Mouse (Mus musculus) kidney, postnatal 36 days (tissue): ENCODE measurements at regions not wholly inside any gene's neighbourhood (a gene's known extent, or its start where the extent isn't known, plus 50 kb on each side); places are given as distances from the start of the nearest gene placed in this dataset.
A peak's percentile ranks its signal among the peaks of the same experiment; 100 is the strongest.
"Not testable (repeated sequence)": the region's sequence is repeated elsewhere in the genome, so short reads cannot be mapped to it uniquely, and the experiment has no call there.

Experiments
- DNase-seq, 2 experiments: peaks; one replicate each; pipeline ENCODE4 v3.0.0; 2021 to 2022; ENCODE audit warnings: mixed read lengths in 2 of 2

DNA sequence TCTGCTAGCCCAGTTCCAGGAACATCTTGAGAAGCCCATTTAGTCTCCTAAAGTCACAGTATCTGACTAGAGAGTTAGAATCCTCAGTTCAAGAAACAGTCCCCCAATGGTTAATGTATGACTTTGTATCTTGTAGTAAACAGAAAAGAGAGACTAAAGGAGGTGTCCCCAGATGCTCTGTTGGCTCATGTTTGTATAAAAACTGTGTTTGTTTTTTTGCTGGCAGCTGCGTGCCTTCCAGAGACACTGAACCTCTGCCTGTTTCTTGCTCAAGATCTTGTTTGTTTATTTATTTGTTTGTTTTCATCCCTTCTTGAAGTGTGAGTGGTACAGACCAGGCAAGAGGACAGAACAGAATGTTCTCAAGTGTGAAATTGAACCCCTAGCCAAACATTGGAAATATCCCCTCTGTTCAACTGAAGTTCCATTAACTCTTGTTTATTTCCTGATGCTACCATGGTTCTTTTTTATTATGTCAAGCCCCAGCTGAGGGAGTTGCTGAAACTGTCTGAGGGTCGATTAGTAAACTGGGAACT is 451.3 kb upstream of the Ube2e3 start:
- no peak for DNase-seq

GRCm38 (mm10) chr2:78412985-78413384 is 454.9 kb upstream of the Ube2e3 start:
- DNase-seq: no peak

DNA sequence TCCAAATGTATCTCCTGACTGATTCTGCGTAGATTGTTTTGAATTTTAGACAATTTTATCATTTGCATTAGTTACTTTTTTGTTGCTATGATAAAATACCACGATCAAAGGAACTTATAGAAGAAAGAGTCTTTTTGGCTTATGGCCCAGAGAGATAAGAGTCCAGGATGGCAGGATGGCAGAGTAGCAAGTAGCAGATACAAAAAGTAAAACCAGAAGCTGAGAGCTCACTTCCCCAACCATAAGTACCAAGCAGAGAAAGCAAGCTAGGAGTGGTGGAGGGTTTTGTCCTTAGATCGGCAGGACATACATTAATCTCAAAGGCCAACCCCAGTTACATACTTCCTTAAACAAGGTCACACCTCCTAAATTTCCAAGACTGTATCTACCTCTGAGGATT is 457.7 kb upstream of the Cwc22 start:
- no peak for DNase-seq

DNA sequence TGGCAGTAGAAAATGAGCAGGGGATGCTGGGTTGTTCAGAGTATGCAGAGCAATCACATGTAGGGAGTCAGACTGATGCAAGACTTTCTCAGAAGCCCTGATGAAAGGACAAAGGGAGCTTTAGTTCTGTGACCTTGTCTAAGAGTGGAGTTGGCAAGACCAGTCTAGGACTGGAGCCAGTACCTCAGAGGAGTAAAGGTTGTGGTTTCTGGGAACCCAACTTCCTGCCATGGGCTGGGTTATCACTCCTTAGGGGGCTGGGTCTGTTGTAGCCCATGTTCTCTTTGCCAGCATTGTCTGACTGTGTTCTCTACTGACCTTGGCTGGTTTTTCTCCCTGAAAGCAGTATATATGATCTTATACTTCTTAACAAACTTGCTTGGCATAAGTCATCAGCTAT is 453.1 kb upstream of the Cwc22 start:
- no peak for DNase-seq

- no peak for DNase-seq
Measured at GRCm38 (mm10) chr2:78396924-78397323, 450.7 kb upstream of the Cwc22 start.

- no peak for DNase-seq
Measured at GRCm38 (mm10) chr2:78393090-78393489, 446.9 kb upstream of the Cwc22 start.

- no peak for DNase-seq
Measured at GRCm38 (mm10) chr2:78392425-78392824, 446.2 kb upstream of the Cwc22 start.

- no peak for DNase-seq
Measured at GRCm38 (mm10) chr2:78388001-78388400, 441.8 kb upstream of the Cwc22 start.

- no peak for DNase-seq
Measured at GRCm38 (mm10) chr2:78381234-78381633, 435.1 kb upstream of the Cwc22 start.

DNA sequence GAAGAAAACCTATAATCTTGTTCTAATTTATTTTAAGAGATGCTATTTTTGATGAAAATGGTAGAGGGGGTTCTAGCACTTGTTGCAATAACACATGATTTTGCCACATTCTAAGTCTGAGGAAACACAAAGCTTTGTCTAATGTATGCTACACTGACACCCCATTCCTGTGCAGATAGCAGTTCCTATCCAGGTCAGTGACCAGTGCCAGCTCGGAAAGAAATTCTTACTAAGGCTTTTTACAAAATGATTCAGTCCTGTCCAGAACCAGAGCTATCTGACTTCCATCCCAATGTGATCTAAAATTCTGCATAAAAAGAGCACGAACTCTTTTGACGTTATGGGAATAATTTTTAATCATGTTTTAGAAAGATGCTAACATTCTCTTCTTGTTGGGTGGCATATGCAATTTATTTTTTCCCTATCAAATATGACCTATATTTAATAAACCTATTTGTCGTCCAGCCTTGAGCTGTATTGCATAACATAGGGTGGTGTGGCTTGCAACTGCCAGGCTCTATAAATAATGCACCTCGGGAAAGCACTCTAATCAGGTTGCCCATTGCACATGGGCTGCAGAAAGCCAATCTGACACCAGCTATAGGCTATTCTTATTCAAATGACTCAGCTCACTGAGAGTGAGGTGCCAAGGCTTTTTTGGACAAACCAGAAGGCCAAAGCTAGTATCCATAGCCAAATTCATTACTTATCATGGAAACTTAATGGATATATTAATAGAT is 385.7 kb upstream of the Cwc22 start:
- DNase-seq: no peak

DNA sequence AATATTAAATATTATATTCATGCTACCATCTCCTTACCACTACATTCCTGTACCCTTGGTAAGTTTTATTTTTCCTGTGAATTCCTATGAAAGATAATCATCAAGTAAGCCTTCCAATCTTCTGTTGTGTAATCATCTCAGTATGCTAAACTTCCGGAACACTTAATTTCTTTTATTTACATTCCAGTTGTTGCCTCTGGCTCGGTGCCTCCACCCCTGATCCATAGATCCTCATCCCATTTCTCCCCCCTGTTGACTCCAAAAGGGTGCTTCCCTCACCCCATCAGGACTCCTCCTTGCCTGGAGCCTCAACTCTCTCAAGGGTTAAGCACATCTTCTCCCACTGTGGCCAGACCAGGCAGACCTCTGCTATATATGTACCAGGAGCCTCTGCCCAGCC is 379.9 kb upstream of the Cwc22 start:
- DNase-seq: no peak

- DNase-seq: no peak
Measured at GRCm38 (mm10) chr2:78322216-78322965, 376.2 kb upstream of the Cwc22 start.

DNA sequence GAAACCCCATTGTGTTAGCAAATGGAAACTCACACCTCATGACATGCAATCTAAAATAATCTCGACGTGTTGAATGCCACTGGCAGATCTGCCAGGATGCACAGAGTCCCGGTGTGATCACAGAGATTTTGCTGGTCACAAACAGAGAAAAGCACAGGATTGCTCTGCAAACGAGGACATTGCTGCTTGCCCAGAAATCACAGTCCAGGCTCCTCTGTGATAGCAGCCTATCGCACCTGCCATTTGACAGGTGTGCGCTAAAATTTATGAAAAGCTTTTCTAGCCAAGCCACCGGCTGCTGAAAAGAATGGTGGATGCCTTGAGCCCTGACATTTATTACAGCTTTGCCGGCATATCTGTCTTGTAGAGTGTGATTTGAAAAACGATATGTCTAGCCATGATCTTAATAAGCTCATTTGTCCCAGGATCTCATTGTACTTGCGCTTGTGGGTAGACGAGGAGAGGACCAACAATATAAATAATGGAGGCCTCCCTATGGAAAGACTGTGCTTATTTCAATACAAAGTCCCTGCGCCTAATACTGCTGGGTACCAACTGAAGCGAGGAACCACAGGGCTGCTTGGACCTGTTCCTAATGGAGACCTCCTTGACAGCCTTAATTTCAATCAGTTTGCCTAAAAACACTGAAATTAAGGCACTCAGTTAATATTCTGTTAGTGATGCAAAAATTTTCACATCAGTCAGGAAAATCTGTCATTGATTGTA is 365.8 kb upstream of the Cwc22 start:
- no peak for DNase-seq

- no peak for DNase-seq
Measured at GRCm38 (mm10) chr2:78309361-78309760, 363.2 kb upstream of the Cwc22 start.

DNA sequence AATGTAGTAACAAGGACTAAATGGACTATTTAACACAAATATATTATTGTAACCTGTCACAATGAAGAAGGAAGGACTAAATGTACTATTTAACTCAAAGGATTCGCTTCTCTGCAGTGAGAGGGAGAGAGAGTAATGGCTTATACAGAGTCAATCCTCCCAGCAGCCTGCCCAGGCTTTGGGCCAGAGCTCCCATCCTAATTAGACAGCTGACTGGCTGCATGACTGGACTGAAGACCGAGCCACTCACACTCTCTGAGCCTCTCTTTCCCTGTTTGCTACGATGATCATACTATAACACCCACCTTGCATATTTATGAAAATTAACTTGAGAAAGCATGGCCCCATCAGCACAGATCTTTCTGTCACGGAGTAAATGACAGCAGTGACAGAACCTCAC is 360.7 kb upstream of the Cwc22 start:
- DNase-seq: no peak

- DNase-seq: no peak
Measured at GRCm38 (mm10) chr2:78291665-78292064, 345.5 kb upstream of the Cwc22 start.

DNA sequence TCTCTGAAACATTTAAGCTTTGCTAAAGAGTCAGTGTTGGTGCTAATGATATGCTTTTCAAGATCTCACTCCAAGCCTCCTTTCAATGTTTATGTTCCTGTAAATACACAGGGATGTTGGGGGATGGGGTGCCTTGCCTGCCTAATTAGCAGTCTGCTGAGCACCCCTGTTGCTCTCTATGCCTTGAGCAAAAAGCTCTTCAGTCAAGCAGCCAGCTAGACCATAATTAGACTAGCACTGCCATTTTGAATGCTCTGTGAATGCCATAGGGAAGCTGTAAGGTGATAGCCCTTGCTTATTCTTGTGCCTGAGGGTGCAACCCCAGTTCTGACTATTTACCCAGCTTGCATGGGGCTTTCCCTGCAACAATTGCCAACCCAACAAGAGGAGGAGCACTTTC is 338.6 kb upstream of the Cwc22 start:
- no peak for DNase-seq

GRCm38 (mm10) chr2:78283605-78284004 is 337.4 kb upstream of the Cwc22 start:
- no peak for DNase-seq

DNA sequence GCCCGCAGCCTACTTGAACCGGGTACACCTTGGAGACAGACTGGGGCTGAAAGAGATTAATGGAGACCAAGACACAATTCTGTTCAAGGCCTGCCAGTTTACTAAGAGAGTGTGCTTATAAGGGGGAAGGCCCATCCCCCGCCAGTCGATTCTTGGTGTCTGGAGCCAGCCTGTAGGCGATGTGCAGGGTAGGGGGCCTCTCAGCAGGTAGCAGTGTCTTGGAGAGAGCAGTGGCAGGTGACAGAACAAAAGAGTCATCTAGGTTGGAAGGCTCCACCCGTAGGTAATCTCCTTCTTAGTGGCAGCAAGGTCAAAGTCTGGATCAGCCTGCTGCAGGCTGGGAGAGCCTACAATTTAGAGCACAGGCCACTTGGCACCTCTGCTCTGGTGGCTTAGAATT is 335.7 kb upstream of the Cwc22 start:
- DNase-seq: not testable (repeated sequence)

DNA sequence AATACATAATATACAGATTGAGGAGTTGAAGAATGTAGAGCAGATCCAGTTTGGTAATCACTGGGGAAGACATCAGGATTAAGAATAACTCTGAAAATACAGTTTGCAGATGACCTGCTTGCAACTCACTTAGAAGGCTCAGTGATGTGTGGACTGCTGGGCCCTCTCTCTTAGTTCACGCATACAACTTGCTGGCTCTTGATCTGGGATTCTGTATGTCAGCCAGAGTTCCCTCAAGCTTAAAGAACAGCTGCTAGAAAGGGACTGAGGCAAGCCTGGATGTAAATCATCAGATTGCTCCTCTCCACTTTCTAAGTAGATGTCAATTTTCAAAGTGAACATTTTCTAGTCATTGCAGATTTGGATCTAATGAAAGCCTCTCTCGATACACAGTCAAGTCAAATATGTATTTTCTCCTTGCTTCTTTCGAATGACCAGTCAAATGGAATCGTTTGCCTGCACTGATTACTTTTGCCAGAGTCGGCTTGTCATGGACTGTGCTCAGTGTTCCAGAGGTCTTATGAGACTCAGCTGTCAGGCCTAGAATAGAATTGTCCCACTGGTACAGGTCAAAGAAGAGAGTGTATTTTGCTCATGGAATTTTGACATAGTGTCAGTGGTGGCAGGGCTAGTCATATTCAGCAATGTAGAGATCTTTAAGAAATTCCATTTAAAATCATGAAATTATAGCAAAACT is 334.2 kb upstream of the Cwc22 start:
- no peak for DNase-seq

DNA sequence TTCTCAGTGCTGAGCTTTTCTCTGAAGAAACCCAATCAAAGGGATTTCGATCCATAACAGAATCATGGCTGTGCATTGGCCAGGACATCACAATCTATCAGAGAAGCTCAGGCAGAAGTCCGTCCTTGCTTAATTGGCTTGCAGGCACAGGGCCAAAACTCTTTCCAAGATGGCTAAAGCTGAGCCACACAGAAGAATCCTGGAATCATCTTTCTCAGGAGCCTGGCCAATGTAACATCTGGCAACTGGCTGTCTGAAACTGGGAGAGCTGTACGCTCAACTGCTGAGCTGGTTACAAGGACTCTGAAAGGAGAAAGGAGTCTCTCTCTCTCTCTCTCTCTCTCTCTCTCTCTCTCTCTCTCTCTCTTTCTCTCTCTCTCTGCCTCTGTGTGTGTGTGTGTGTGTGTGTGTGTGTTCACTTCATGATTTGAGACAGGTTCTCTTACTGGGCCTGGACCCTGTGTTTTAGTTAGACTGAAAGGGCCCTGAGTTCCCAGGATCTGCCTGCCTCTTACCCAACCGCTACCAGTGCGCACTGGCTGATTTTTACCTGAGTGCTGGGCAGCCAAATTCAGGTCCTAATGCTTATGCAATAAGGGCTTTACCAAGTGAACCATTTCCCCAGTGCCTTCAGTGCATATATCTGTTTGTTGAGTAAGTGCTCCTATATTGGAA is 333.3 kb upstream of the Cwc22 start:
- peak in 1 of 2 experiments; percentile 15 for DNase-seq

DNA sequence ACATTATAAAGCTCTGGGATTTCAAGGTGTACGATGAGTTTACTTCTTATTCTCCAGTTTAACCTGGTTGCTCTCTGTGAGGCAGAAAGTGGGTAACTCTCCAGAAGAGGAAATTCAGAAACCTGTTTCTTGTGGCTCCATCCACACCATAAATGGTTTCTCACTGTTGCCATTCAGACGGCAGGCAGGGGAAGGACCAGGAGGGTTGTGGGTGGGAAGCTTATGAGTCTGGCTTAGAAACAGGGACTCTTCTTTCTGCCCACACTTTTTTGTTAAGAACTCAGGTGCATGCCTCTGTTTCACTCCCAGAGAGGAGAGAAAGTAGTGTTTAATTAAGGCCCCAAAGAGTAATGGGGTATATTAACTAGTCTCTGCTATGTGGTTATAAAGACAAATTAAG is 332.5 kb upstream of the Cwc22 start:
- no peak for DNase-seq
